Mouse (Mus musculus) heart, postnatal 0 days (tissue): Measurements from ENCODE around the gene Galnt10.

Source experiments
- CTCF ChIP-seq: IDR thresholded peaks from 2 replicates; pipeline ENCODE4 v1.5.1; 2016; ENCODE audit warnings: antibody characterized with exemption, control low read depth, low read depth
- EP300 ChIP-seq: IDR thresholded peaks from 2 replicates; pipeline ENCODE4 v1.6.1; 2016; ENCODE audit warnings: antibody characterized with exemption, low read depth

GRCm38 (mm10) chr11:57701193-57701925 lies 56.1 kb downstream of the Galnt10 start:
- TF ChIP-seq CTCF = no peak
- no peak for TF ChIP-seq EP300
